Mouse (Mus musculus) small intestine, adult 2 months (tissue): ENCODE measurements around the gene Sesn2. TPM values are rescaled to one million over a fixed set of nuclear protein-coding genes. Genes with fewer than 3 reads are reported as not detected.

ENCODE experiments used
- H3K27ac ChIP-seq: fragments of 200-500 bp; 2 replicates; pipeline ENCODE4 v1.5.1; 2012; ENCODE audit warnings: low read depth, low read length, control low read depth, inconsistent platforms; ENCODE audit not compliant: insufficient read depth
- H3K27me3 ChIP-seq: fragments of 200-500 bp; 2 replicates; pipeline ENCODE4 v1.6.1; 2012; ENCODE audit warnings: mild to moderate bottlenecking, moderate library complexity, low read length, inconsistent platforms; ENCODE audit not compliant: control insufficient read depth, insufficient read depth
- H3K36me3 ChIP-seq: fragments of 200-500 bp; 2 replicates; pipeline ENCODE4 v1.6.1; 2012; ENCODE audit warnings: mild to moderate bottlenecking, low read length, control low read depth, inconsistent platforms; ENCODE audit not compliant: control insufficient read depth, insufficient read depth
- H3K4me1 ChIP-seq: fragments of 200-500 bp; 2 replicates; pipeline ENCODE4 v1.6.1; 2012; ENCODE audit warnings: low read length, inconsistent platforms, mixed read lengths; ENCODE audit not compliant: control insufficient read depth, insufficient read depth, insufficient read length
- H3K4me3 ChIP-seq: fragments of 200-500 bp; 2 replicates; pipeline ENCODE4 v1.5.1; 2012; ENCODE audit warnings: low read depth, mild to moderate bottlenecking, control low read depth, inconsistent platforms, low read length, moderate library complexity
- CTCF ChIP-seq: fragments of 200-500 bp; IDR thresholded peaks from 2 replicates; pipeline ENCODE4 v1.5.1; 2012; ENCODE audit warnings: low read depth, mild to moderate bottlenecking, control low read depth, inconsistent platforms, low read length, moderate library complexity, mixed read lengths; ENCODE audit not compliant: insufficient replicate concordance, insufficient read length; ENCODE audit errors: extremely low read depth
- POLR2A ChIP-seq: fragments of 200-500 bp; IDR thresholded peaks from 2 replicates; pipeline ENCODE4 v1.6.1; 2012; ENCODE audit warnings: low read depth, mild to moderate bottlenecking, control low read depth, inconsistent platforms, low read length, moderate library complexity
- WGBS: fragments of 180-500 bp; shearing (Covaris S2); methylation state at CpG from one replicate; pipeline ENCODE4 v1.1.7; 2018; 5-methylcytosine and 5-hydroxymethylcytosine counted together
- polyA plus RNA-seq: library from polyadenylated mRNA; depleted of rRNA; stranded (reverse); fragments of >200 nt; gene quantifications from 2 replicates; pipeline ENCODE4 v1.2.3, GENCODE M21; 2012; rRNA removed

The Sesn2 gene
- polyA plus RNA-seq, 1 experiment: 6.7 TPM

DNA sequence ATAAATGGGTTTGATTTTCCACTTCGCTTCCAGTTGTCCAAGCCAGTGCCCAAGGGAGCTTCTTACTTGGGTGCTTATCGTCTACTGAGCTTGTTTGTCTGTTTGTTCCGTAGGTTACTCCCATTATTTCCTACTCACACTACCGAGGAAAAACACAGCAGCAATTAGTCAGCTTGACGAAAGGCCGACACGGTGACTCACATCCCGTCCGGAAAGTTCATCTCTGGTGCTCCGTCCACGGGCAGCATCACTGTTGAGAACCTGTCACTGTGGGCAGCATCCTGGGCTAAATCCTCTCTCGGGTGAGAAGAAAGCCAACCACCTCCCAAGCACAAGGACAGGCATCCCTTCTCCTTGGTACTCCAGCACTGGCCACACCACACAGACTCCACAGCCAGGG, 64.2 kb downstream of the Sesn2 start:
- TF ChIP-seq CTCF (no peak), POLR2A (no peak)

DNA sequence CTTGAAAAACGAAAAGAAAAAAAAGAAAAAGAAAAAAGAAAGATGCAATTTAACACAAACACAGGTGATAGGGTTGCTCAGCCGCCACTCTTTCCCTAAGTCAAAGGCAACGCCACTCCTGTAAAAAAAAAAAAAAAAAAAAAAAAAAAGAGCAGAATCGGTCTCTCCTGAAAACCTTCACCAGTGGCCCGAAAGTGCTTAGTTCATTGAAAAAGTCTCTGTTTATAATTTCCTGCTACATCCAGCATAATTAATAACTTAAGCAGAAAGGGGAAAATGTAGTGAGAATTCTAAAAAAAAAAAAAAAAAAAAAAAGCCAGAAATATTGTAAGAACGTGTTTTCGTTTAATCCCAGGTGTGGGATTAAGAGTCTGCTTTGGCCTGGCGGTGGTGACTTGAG, 65.8 kb downstream of the Sesn2 start:
- 83% methylated on average over 8 of the region's 8 CpGs for WGBS
- no peak overlapping the region for H3K4me3 ChIP-seq
- H3K27ac ChIP-seq: no peak overlapping the region
- H3K4me1 ChIP-seq: no peaks in the 10 kb centered on the region
- H3K27me3 ChIP-seq: no peaks in the 10 kb centered on the region
- TF ChIP-seq POLR2A (no peak), CTCF (no peak)
- no peaks in the 10 kb centered on the region for H3K36me3 ChIP-seq

More for the DNA sequence above, 64.2 kb downstream of the Sesn2 start:
- Histone ChIP-seq H3K4me1 (no peaks in the 10 kb centered on the region), H3K4me3 (no peak overlapping the region), H3K27ac (no peak overlapping the region), H3K27me3 (no peaks in the 10 kb centered on the region), H3K36me3 (no peaks in the 10 kb centered on the region)
- WGBS: 79% methylated on average over 12 of the region's 12 CpGs

Other genes starting within 250 kb of the Sesn2 start
- 6.8 and 13.5 TPM in 2 replicates for gene Gmeb1, start 248.9 kb downstream of the Sesn2 start, polyA plus RNA-seq
- gene Taf12, start 236.1 kb downstream of the Sesn2 start, polyA plus RNA-seq: 1.3 and 4.5 TPM in 2 replicates
- gene Rab42, start 207.1 kb downstream of the Sesn2 start, polyA plus RNA-seq: 0.70 and 0.98 TPM in 2 replicates
- 20.7 and 24.1 TPM in 2 replicates for gene Trnau1ap, start 181.0 kb downstream of the Sesn2 start, polyA plus RNA-seq
- 5.2 and 9.6 TPM in 2 replicates for gene Rcc1, start 156.9 kb downstream of the Sesn2 start, polyA plus RNA-seq
- 6.3 and 15.6 TPM in 2 replicates for gene Phactr4, start 88.0 kb downstream of the Sesn2 start, polyA plus RNA-seq
- gene Med18, start 46.6 kb downstream of the Sesn2 start, polyA plus RNA-seq: 1.1 and 2.0 TPM in 2 replicates
- gene Atpif1, start 23.2 kb upstream of the Sesn2 start, polyA plus RNA-seq: 63.8 and 147 TPM in 2 replicates
- 5.0 and 9.0 TPM in 2 replicates for gene Dnajc8, start 25.0 kb upstream of the Sesn2 start, polyA plus RNA-seq
- 2.9 and 3.1 TPM in 2 replicates for gene Ptafr, start 53.6 kb upstream of the Sesn2 start, polyA plus RNA-seq
- gene Eya3, start 128.5 kb upstream of the Sesn2 start, polyA plus RNA-seq: 13.3 and 20.7 TPM in 2 replicates
- 3.2 and 6.0 TPM in 2 replicates for gene Xkr8, start 222.0 kb upstream of the Sesn2 start, polyA plus RNA-seq
- gene Smpdl3b, start 246.8 kb upstream of the Sesn2 start, polyA plus RNA-seq: 126 and 144 TPM in 2 replicates